Mouse (Mus musculus) forebrain, embryonic 12.5 days (tissue): Measurements from ENCODE around the gene Urm1. TPM values are rescaled to one million over a fixed set of nuclear protein-coding genes. Genes with fewer than 3 reads are reported as not detected.

Experiments
- ATAC-seq: fragments of 200-750 bp; cut with Nextera tagmentation; 2 replicates; pipeline ENCODE4 v1.8.0; 2017; ENCODE audit warnings: moderate TSS enrichment; ENCODE audit not compliant: low FRiP score
- H3K27ac ChIP-seq: fragments of 300-500 bp; sonication (generic); 2 replicates; pipeline ENCODE4 v1.5.1; 2016; ENCODE audit warnings: mild to moderate bottlenecking
- H3K27me3 ChIP-seq: fragments of 300-500 bp; sonication (generic); 2 replicates; pipeline ENCODE4 v1.6.1; 2016; ENCODE audit warnings: mild to moderate bottlenecking
- H3K36me3 ChIP-seq: fragments of 300-500 bp; sonication (generic); replicated peaks from 2 replicates; pipeline ENCODE4 v1.6.1; 2016; ENCODE audit warnings: mild to moderate bottlenecking
- H3K4me1 ChIP-seq: fragments of 300-500 bp; sonication (generic); 2 replicates; pipeline ENCODE4 v1.6.1; 2016
- H3K4me2 ChIP-seq: fragments of 300-500 bp; sonication (generic); 2 replicates; pipeline ENCODE4 v1.6.1; 2016; ENCODE audit warnings: mild to moderate bottlenecking, moderate library complexity
- H3K4me3 ChIP-seq: fragments of 300-500 bp; sonication (generic); replicated peaks from 2 replicates; pipeline ENCODE4 v1.5.1; 2016; ENCODE audit warnings: mild to moderate bottlenecking
- H3K9ac ChIP-seq: fragments of 300-500 bp; sonication (generic); 2 replicates; pipeline ENCODE4 v1.6.1; 2016; ENCODE audit warnings: mild to moderate bottlenecking
- H3K9me3 ChIP-seq: fragments of 300-500 bp; sonication (generic); 2 replicates; pipeline ENCODE4 v1.6.1; 2016
- WGBS: fragments of 180-500 bp; shearing (Covaris S2); methylation state at CpG from one replicate; pipeline ENCODE4 v1.1.7; 2016; 5-methylcytosine and 5-hydroxymethylcytosine counted together
- polyA plus RNA-seq: library from polyadenylated mRNA; unstranded; fragments of >200 nt; fragmentation: Nextera tagmentation; extraction: Ambion mirVana; gene quantifications from 2 replicates; pipeline ENCODE4 v1.2.1, GENCODE M21; 2016

Gene Urm1
- polyA plus RNA-seq, 1 experiment from 2014 or later, result 13.6 TPM

- WGBS, result 36% methylated on average over 4 of the region's 4 CpGs
- Histone ChIP-seq H3K9ac (no peak overlapping the region), H3K4me1 (peaks cover 71% of the 10 kb centered on the region), H3K4me2 (no peak overlapping the region), H3K9me3 (no peaks in the 10 kb centered on the region), H3K27ac (no peak overlapping the region), H3K36me3 (peaks cover 13% of the 10 kb centered on the region), H3K4me3 (no peak overlapping the region), H3K27me3 (peaks cover 74% of the 10 kb centered on the region)
- peak; percentile 54 for ATAC-seq
These were observed 19.6 kb downstream of the Urm1 start for GRCm38 (mm10) chr2:29839460-29839859.

GRCm38 (mm10) chr2:29843231-29844105, 23.6 kb downstream of the Urm1 start:
- no peak overlapping the region for H3K9ac ChIP-seq

GRCm38 (mm10) chr2:29844115-29844514, 24.2 kb downstream of the Urm1 start:
- no peak overlapping the region for H3K27ac ChIP-seq
- no peak overlapping the region for H3K4me3 ChIP-seq
- H3K36me3 ChIP-seq, result peaks cover 10% of the 10 kb centered on the region
- H3K4me1 ChIP-seq, result peaks cover 66% of the 10 kb centered on the region
- 71% methylated on average over 2 of the region's 2 CpGs for WGBS
- H3K9ac ChIP-seq, result no peak overlapping the region
- no peak for ATAC-seq
- no peak overlapping the region for H3K4me2 ChIP-seq
- peaks cover 93% of the 10 kb centered on the region for H3K27me3 ChIP-seq
- H3K9me3 ChIP-seq, result no peaks in the 10 kb centered on the region

More at GRCm38 (mm10) chr2:29843231-29844105, 23.6 kb downstream of the Urm1 start:
- Histone ChIP-seq H3K9me3 (no peaks in the 10 kb centered on the region), H3K4me2 (no peak overlapping the region), H3K27me3 (peaks cover 93% of the 10 kb centered on the region), H3K4me3 (no peak overlapping the region), H3K27ac (no peak overlapping the region), H3K36me3 (peaks cover 10% of the 10 kb centered on the region), H3K4me1 (peaks cover 73% of the 10 kb centered on the region)
- ATAC-seq, result no peak
- 59% methylated on average over 9 of the region's 9 CpGs for WGBS

- H3K9ac ChIP-seq, result peak overlapping the region; percentile 68; the same call in 1 of the 2 replicates
- no peaks in the 10 kb centered on the region for H3K9me3 ChIP-seq
- peak overlapping the region; percentile 83 for H3K4me2 ChIP-seq
- peaks cover 10% of the 10 kb centered on the region for H3K36me3 ChIP-seq
- H3K4me1 ChIP-seq, result peaks cover 63% of the 10 kb centered on the region
- H3K4me3 ChIP-seq, result peak overlapping the region; percentile 51; the same call in 1 of the 2 replicates
- no peak overlapping the region for H3K27ac ChIP-seq
- ATAC-seq, result no peak
- WGBS, result 19% methylated on average over 3 of the region's 3 CpGs
- peaks cover 95% of the 10 kb centered on the region for H3K27me3 ChIP-seq
These were observed 24.8 kb downstream of the Urm1 start for GRCm38 (mm10) chr2:29844661-29845060.

GRCm38 (mm10) chr2:29845636-29846035, 25.8 kb downstream of the Urm1 start:
- WGBS, result 2% methylated on average over 25 of the region's 25 CpGs
- 0 out of 2 replicates have a peak, but pooled peaks have one; percentile 7 for ATAC-seq
- peaks cover 97% of the 10 kb centered on the region for H3K27me3 ChIP-seq

GRCm38 (mm10) chr2:29846061-29846853, 26.4 kb downstream of the Urm1 start:
- 2% methylated on average over 47 of the region's 47 CpGs for WGBS
- ATAC-seq, result peak; percentile 71
- H3K4me1 ChIP-seq, result peaks cover 53% of the 10 kb centered on the region
- peaks cover 97% of the 10 kb centered on the region for H3K27me3 ChIP-seq
- H3K4me2 ChIP-seq, result peak overlapping the region; percentile 83
- H3K36me3 ChIP-seq, result peaks cover 10% of the 10 kb centered on the region
- peak overlapping the region; percentile 68 for H3K9ac ChIP-seq
- 0 out of 2 replicates have a peak overlapping the region, but pooled peaks have one; percentile 25 for H3K27ac ChIP-seq
- peak overlapping the region; percentile 51 for H3K4me3 ChIP-seq
- H3K9me3 ChIP-seq, result no peaks in the 10 kb centered on the region

More at GRCm38 (mm10) chr2:29845636-29846035, 25.8 kb downstream of the Urm1 start:
- peaks cover 59% of the 10 kb centered on the region for H3K4me1 ChIP-seq
- H3K27ac ChIP-seq, result 0 out of 2 replicates have a peak overlapping the region, but pooled peaks have one; percentile 25
- H3K9me3 ChIP-seq, result no peaks in the 10 kb centered on the region
- H3K4me3 ChIP-seq, result peak overlapping the region; percentile 51
- H3K9ac ChIP-seq, result peak overlapping the region; percentile 68
- H3K36me3 ChIP-seq, result peaks cover 10% of the 10 kb centered on the region
- peak overlapping the region; percentile 83 for H3K4me2 ChIP-seq

GRCm38 (mm10) chr2:29846911-29847310, 27.0 kb downstream of the Urm1 start:
- 35% methylated on average over 3 of the region's 3 CpGs for WGBS
- no peaks in the 10 kb centered on the region for H3K9me3 ChIP-seq
- no peak overlapping the region for H3K9ac ChIP-seq
- H3K27ac ChIP-seq, result no peak overlapping the region
- peaks cover 9% of the 10 kb centered on the region for H3K36me3 ChIP-seq
- peak overlapping the region; percentile 83; the same call in 1 of the 2 replicates for H3K4me2 ChIP-seq
- peaks cover 53% of the 10 kb centered on the region for H3K4me1 ChIP-seq
- no peak for ATAC-seq
- H3K27me3 ChIP-seq, result peaks cover 100% of the 10 kb centered on the region
- H3K4me3 ChIP-seq, result no peak overlapping the region

GRCm38 (mm10) chr2:29849041-29849440, 29.2 kb downstream of the Urm1 start:
- Histone ChIP-seq H3K36me3 (no peaks in the 10 kb centered on the region), H3K9me3 (no peaks in the 10 kb centered on the region), H3K9ac (no peak overlapping the region), H3K4me1 (peaks cover 55% of the 10 kb centered on the region), H3K27me3 (peaks cover 95% of the 10 kb centered on the region), H3K27ac (no peak overlapping the region), H3K4me2 (no peak overlapping the region), H3K4me3 (no peak overlapping the region)
- ATAC-seq, result no peak
- WGBS, result 71% methylated on average over 8 of the region's 8 CpGs

GRCm38 (mm10) chr2:29849841-29850480, 30.1 kb downstream of the Urm1 start:
- no peak for ATAC-seq
- Histone ChIP-seq H3K9ac (no peak overlapping the region), H3K4me1 (peaks cover 51% of the 10 kb centered on the region), H3K9me3 (no peaks in the 10 kb centered on the region), H3K36me3 (no peaks in the 10 kb centered on the region), H3K27me3 (peaks cover 93% of the 10 kb centered on the region), H3K4me3 (no peak overlapping the region), H3K4me2 (no peak overlapping the region), H3K27ac (0 out of 2 replicates have a peak overlapping the region, but pooled peaks have one; percentile 19)
- 62% methylated on average over 5 of the region's 5 CpGs for WGBS

GRCm38 (mm10) chr2:29852957-29853485, 33.1 kb downstream of the Urm1 start:
- Histone ChIP-seq H3K27me3 (peaks cover 92% of the 10 kb centered on the region), H3K4me2 (no peak overlapping the region), H3K9me3 (no peaks in the 10 kb centered on the region), H3K27ac (no peak overlapping the region), H3K36me3 (no peaks in the 10 kb centered on the region), H3K4me3 (no peak overlapping the region), H3K4me1 (peaks cover 49% of the 10 kb centered on the region), H3K9ac (peak overlapping the region; percentile 30; the same call in 1 of the 2 replicates)
- no peak for ATAC-seq
- WGBS, result 35% methylated on average over 4 of the region's 4 CpGs

- WGBS, result 76% methylated on average over 5 of the region's 5 CpGs
- H3K36me3 ChIP-seq, result no peaks in the 10 kb centered on the region
- no peaks in the 10 kb centered on the region for H3K9me3 ChIP-seq
- no peak overlapping the region for H3K27ac ChIP-seq
- H3K4me1 ChIP-seq, result peaks cover 50% of the 10 kb centered on the region
- H3K4me2 ChIP-seq, result no peak overlapping the region
- no peak overlapping the region for H3K9ac ChIP-seq
- peaks cover 92% of the 10 kb centered on the region for H3K27me3 ChIP-seq
- no peak overlapping the region for H3K4me3 ChIP-seq
- no peak for ATAC-seq
These were observed 33.9 kb downstream of the Urm1 start for GRCm38 (mm10) chr2:29853736-29854135.
